Mouse (Mus musculus) olfactory bulb, adult 2 months (tissue): ENCODE measurements around the gene Mov10l1. TPM values are rescaled to one million over a fixed set of nuclear protein-coding genes. Genes with fewer than 3 reads are reported as not detected.

Experiments
- H3K27ac ChIP-seq: fragments of 200-500 bp; 2 replicates; pipeline ENCODE4 v1.5.1; 2012; ENCODE audit warnings: low read depth, low read length; ENCODE audit not compliant: insufficient read depth
- H3K4me1 ChIP-seq: fragments of 200-500 bp; 2 replicates; pipeline ENCODE4 v1.6.1; 2012; ENCODE audit warnings: low read length; ENCODE audit not compliant: control insufficient read depth, insufficient read depth
- H3K4me3 ChIP-seq: fragments of 200-500 bp; 2 replicates; pipeline ENCODE4 v1.5.1; 2012; ENCODE audit warnings: mild to moderate bottlenecking, low read depth, low read length, moderate library complexity; ENCODE audit not compliant: insufficient read depth
- CTCF ChIP-seq: fragments of 200-500 bp; IDR thresholded peaks from 2 replicates; pipeline ENCODE4 v1.5.1; 2012; ENCODE audit warnings: low read depth, mild to moderate bottlenecking, low read length, moderate library complexity; ENCODE audit not compliant: insufficient read depth
- POLR2A ChIP-seq: fragments of 200-500 bp; IDR thresholded peaks from 2 replicates; pipeline ENCODE4 v1.6.1; 2012; ENCODE audit warnings: mild to moderate bottlenecking, low read depth, low read length, moderate library complexity; ENCODE audit not compliant: insufficient read depth
- WGBS: fragments of 180-500 bp; shearing (Covaris S2); methylation state at CpG from one replicate; pipeline ENCODE4 v1.1.7; 2018; 5-methylcytosine and 5-hydroxymethylcytosine counted together
- polyA plus RNA-seq: library from polyadenylated mRNA; stranded (reverse); fragments of >200 nt; gene quantifications from 2 replicates; pipeline ENCODE4 v1.2.4, GENCODE M21; 2012; ENCODE audit warnings: low replicate concordance; ENCODE audit not compliant: missing spikeins, insufficient read depth, insufficient read length

Gene Mov10l1
- polyA plus RNA-seq, 1 experiment = not detected

DNA sequence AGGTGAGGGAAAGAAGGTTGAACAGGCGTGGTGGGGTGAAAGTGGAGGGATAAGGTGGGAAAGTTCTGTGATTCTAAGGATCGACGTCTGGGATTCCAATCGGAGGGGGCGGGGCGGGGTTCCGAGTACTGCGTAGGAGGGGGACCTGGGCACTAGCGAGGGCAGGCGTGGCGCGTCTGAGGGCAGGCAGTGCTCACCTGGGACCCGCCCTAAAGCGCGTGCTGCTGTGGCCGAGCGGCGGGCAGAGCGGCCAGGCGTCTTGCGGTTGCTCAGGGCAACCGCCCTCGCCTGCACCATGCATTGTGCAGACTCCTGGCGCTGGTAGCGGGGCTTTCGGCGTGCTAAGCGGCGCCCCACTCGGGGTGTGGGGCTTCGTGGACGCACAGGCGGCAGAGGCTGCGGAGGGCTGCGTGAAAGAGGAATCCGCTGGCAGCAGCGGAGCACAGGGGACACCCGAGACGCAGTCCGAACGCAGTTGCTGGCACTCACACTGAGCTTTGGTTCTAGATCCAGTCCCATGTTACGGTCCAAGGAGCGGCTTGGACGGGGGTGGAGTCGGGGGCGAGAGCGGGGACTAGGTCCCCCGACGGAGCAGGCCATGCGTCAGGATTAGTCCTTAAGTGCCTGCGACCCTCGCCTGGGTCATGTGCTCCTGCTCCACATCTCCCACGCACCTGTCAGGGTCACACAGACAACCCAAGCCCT, 28.2 kb upstream of the Mov10l1 start, which contains the start of gene Ttll8:
Gene Ttll8, minus strand, starts transcription at position 51 of the 705 bp plus-strand sequence.
- no peak for TF ChIP-seq POLR2A
- TF ChIP-seq CTCF = no peak
- H3K4me1 ChIP-seq = peaks cover 10% of the 10 kb centered on the region
- no peak within 1 kb of the TSS for H3K27ac ChIP-seq
- peak within 1 kb of the TSS; percentile 46 for H3K4me3 ChIP-seq
- WGBS = 4% methylated on average over 53 of the region's 53 CpGs

DNA sequence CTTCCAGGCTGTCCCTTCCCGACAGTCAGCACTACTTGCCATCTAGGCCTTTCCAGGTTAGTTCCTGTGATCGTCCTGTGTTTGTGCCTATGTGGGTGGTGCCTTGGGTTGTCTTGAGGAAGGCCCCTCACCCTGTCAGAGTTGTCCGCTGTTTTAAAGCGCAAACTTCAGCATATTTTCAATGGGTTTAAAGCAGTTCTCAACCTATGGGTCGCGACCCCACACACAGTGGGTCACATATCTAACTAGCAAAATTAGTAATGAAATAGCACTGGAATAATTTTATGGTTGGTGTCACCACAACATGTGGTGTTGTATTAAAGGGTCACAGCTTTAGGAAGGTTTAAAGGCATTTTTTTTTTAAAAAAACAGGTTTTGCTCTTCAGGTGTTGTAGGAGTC, 27.4 kb upstream of the Mov10l1 start:
- WGBS = 95% methylated on average over 6 of the region's 6 CpGs
- TF ChIP-seq CTCF (no peak), POLR2A (no peak)
- Histone ChIP-seq H3K4me1 (peaks cover 10% of the 10 kb centered on the region), H3K27ac (no peak overlapping the region), H3K4me3 (no peak overlapping the region)

DNA sequence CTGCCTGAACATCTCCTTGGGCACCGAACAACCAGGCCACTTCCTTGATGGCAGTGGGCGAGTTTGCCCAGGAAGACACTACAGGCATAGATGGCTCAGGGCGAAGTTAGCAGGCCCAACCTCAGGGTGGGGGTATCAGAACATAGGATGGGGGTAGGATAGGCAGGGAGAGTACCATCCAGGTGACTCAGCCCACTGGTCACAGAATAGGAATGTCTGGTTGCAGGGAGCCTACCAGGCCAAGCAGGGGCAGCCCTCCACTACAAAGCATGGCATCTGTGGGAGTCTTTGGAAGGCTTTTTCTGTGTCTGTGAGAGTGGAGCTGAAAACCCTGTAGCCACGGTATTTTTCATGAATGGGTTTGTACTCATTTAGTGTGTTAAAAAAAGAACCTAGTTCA, 25.2 kb upstream of the Mov10l1 start:
- no peak overlapping the region for H3K27ac ChIP-seq
- no peak for TF ChIP-seq CTCF
- TF ChIP-seq POLR2A = no peak
- H3K4me3 ChIP-seq = no peak overlapping the region
- peaks cover 10% of the 10 kb centered on the region for H3K4me1 ChIP-seq
- WGBS = 76% methylated on average over 4 of the region's 4 CpGs

DNA sequence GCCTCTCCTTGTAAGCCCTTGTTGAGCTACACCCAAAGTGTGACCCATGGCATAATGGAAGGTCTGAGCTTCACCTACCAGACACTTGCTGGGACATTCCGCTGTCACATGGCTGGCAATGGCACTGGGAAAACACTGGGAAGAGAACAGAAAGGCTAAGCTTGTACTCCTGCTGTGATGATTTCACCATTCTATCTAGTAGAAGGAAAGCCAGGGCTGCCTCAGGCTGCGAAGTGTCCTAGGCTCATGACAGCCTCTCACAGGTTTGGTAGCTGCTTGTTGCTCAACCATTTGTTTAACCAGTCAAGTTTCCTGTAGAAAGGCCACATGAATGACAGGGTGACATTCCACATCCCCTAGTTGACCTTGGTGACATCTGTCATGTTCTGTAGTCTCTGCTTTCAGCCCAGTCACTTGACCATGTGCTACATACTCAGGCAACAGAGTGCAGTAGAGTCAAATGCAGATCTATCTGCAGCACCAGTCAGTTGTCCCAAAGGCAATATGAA, 18.6 kb upstream of the Mov10l1 start:
- TF ChIP-seq POLR2A (no peak), CTCF (no peak)
- Histone ChIP-seq H3K4me3 (no peak overlapping the region), H3K4me1 (no peaks in the 10 kb centered on the region), H3K27ac (no peak overlapping the region)
- WGBS = 93% methylated on average over 2 of the region's 2 CpGs

DNA sequence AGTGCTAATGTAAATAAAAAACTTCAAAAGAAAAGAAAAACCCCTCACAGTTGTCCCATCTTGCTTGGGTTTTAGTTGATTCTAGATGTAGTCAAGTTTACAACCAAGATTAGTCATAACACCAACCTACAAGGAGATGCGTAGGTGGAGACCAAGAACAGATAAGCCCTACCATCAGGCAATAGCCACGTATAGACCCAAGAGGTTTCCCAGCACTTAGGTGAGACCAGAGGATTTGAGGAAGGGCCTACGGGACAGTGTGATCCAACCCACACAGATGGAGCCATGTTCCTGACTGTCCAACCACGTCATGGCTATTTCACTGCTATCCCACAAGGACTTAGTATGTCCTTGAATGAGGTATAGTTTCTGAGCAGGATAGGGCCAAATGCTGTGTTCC, 10.4 kb upstream of the Mov10l1 start:
- Histone ChIP-seq H3K4me1 (peaks cover 2% of the 10 kb centered on the region; the same call in 1 of the 2 replicates), H3K4me3 (no peak overlapping the region), H3K27ac (no peak overlapping the region)
- 85% methylated on average over 4 of the region's 4 CpGs for WGBS
- no peak for TF ChIP-seq POLR2A
- no peak for TF ChIP-seq CTCF

DNA sequence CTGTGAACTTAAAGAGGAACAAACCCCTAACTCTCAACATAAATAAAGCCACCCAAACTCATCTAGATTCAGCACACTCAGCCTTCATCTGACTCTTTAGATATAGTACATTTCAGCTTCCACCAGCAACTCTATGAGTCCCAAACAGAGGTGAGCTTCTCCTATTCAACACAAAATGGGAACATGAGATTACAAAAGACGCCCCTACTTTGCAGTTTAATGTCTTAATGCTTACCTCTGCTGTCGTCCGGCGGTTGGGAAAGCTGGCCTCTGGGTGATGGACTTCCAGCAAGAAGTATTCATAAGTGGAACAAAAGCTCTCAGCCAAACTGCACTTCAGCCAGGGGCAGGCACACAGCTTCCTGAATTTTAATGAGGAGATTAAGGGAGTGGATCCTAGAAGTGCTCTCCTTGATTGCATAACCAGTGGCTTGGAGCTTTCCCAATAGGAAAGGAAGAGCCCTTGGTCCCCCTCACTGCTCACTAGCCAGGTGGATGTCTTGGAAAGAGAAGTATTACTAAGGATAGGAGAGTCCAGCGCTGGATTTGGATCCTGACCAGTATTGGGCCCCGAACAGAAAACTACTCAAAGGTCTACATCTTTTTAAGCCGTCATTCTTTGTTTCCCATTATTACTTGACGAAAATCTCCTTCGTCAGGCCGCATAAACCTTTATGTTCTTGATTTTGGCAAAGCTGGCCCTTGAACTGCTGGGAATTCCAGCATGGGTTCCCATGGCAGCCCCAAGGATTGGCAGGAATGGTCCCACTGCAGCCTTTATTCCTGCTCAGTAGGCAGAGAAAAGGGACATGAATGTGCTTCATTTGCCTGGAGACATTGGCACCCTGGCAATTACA, 4.2 kb upstream of the Mov10l1 start, which contains the start of gene Mlc1:
Gene Mlc1, minus strand, starts transcription at position 727 of the 857 bp plus-strand sequence.
- Histone ChIP-seq H3K4me3 (peak within 1 kb of the TSS; percentile 19; the same call in 1 of the 2 replicates), H3K4me1 (peaks cover 10% of the 10 kb centered on the region), H3K27ac (peak within 1 kb of the TSS; percentile 82)
- 38% methylated on average over 10 of the region's 10 CpGs for WGBS
- TF ChIP-seq CTCF (no peak), POLR2A (no peak)

DNA sequence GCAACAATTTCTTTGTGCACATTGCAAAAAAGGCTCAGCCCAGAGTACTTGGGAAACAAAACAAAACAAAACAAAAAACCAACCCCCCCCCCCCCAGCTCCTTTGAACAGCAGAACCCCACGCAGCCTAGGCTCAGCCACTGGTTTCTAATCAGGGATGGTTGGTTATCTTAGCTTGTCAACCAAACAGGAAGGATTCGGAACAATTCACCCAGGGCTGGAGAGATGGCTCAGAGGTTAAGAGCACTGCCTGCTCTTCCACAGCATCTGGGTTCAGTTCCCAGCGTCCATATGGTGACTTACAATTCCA, 3.6 kb upstream of the Mov10l1 start:
- no peak for TF ChIP-seq CTCF
- TF ChIP-seq POLR2A = no peak
- 30% methylated on average over 3 of the region's 3 CpGs for WGBS
- H3K4me3 ChIP-seq = no peak overlapping the region
- H3K27ac ChIP-seq = peak overlapping the region; percentile 82
- H3K4me1 ChIP-seq = peaks cover 10% of the 10 kb centered on the region

DNA sequence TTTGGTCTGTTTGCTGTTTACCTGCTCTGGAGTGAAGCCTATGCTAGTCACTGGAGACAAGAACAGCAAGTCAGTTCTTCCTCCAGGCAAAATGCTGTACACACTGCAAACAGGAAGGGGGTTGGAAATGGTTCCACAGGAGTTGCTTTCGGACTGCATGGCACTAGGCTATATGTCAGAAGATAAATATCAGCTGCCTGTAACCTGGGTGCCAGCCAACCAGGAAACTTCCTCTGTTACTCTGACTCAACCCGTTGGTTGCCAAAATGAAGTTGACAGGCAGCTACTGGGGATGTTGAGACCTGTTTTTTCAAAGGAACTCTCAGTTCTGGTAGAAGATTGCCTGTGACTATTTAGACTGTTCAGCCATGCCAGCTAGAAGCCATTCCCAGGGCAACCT, 6.5 kb downstream of the Mov10l1 start:
- no peak for TF ChIP-seq POLR2A
- TF ChIP-seq CTCF = no peak
- Histone ChIP-seq H3K4me3 (no peak overlapping the region), H3K27ac (no peak overlapping the region), H3K4me1 (no peaks in the 10 kb centered on the region)
- 57% methylated on average over 2 of the region's 2 CpGs for WGBS

DNA sequence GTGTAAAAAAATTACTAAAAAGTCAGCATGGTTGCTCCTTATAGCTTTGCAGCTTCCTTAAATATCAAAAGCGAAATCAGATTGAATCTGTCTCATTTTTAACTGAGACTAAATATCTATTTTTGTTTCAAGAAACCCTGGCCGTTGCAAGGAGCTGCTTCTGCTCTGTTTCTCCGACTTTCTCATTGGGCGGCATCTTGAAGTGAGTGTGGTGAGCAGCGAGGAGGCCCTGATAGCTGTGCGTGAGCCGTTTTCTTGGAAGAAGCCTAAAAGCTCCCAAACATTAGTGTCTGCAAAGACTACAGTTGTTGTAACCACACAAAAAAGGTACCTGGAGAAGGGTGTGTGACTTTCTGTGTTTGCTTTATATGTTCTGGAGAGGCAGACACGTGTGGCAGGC, 15.9 kb downstream of the Mov10l1 start:
- Histone ChIP-seq H3K4me3 (no peak overlapping the region), H3K27ac (no peak overlapping the region), H3K4me1 (no peaks in the 10 kb centered on the region)
- WGBS = 70% methylated on average over 8 of the region's 8 CpGs
- no peak for TF ChIP-seq CTCF
- TF ChIP-seq POLR2A = no peak
